Mouse (Mus musculus): ENCODE measurements at regions not wholly inside any gene's neighbourhood (a gene's known extent, or its start where the extent isn't known, plus 50 kb on each side); places are given as distances from the start of the nearest gene placed in this dataset.

DNA sequence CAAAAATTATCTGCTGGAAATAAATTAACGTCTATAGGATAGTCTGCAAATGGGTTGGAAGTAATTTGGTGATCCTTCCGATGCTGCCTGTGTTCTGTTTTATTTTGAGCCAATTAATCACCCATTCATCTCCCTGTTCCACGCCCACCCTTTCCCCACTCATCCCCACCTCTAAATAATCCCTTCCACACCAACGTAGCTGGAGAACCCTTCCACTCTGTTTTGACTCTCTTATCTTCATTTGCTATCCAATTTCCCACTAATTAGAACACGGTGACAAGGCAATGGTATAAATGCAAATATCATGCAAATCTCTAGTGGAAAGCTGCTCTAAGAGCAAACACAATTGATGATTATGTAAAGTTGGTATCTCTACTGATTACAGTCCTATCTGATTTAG, 399.3 kb upstream of the Tenm3 start:
- DNase-seq (ENCODE audit: low read depth, low spot score), result no peak

DNA sequence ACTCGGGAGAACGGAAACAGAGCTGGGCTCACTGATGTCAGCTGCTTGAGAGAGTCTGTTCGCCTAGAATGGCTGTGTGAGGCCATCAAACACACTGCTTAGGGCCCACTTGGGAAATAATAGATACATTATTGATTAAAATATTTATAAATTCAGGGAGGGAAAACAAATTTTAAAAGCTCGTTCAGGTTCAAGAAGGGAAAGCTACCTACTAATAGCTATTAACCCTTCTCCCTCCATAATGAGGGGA, 393.0 kb upstream of the Tenm3 start:
- no peak for DNase-seq (ENCODE audit: low read depth, low spot score)

DNA sequence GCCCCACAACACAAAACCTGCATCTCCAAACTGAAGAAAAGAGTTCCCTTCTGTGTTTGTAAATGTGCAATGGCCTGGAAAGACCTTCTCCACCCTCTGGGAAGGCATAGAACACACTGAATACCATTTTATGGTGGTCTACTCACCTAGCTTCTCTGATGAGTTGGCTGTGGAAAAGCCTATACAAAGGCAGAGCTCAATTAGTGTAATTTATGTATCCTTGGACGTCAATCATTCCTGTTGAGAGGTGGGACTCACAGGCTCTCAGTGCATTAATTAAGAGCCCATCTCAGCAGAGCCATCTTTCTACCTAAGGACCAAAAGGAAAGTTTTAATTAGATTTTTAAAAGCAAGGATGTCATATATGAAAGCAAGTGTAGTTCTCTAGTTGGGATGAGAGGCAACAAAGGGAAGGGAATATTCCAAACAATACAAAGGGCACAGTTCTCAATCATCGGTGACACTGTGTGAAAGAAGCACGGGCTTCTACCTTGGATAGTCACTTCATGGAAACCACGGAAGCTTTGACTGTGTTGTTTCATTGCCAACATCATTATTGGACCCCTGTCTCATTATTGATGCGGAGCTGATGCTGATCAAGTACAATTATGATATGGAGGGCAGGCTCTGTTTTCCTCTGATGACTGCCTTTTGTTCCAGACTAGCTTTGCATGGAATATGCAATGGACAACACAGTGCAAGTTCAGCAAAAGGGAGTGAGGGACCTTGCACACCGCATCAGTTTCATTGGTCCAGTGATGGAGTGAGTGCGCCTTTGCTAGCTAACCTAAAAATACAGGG, 392.5 kb upstream of the Tenm3 start:
- DNase-seq (ENCODE audit: low read depth, low spot score), result no peak

DNA sequence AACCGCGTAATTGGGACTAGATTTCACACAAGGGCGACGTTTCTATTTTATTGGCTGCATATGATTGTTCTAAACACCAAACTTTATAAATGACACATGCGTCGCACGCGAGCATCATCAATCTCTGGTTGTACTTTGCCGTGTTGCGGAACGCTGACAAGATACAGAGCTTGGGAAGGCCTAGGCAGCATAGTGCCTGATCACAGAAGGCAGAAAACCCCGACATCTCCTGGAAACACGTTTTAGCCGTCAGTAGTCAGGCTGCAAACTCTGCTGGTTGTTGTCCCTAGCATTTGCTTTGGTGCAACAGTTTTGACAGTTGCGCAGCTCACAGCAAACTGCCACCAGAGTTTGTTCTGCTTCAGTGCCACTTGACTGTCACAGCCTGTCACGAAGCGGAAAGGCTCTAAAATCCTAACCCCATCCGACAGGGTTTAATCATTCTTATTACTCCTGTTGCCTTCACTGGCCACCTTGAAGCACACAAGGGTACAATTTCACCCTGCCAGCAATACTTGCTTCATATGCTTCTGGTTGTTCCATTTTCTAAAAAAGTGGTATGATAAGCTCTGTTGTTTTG, 380.2 kb upstream of the Tenm3 start:
- DNase-seq (ENCODE audit: low read depth, low spot score), result no peak

DNA sequence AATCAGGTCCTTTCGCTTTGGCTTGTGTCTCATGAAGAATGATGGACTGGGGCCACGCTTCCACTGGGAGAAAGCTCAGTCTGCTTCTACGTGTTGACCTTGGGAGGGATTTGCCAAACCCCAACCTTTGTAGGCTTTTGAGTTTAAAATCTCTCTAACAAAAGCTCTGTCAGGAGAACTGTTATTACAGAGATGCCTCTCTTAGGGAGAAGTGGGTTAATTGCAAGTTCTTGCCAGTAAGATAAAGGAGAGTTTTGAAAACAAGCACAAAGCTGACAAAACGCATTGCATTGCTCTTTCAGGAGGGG, 351.5 kb upstream of the Tenm3 start:
- DNase-seq (ENCODE audit: low read depth, low spot score), result no peak

DNA sequence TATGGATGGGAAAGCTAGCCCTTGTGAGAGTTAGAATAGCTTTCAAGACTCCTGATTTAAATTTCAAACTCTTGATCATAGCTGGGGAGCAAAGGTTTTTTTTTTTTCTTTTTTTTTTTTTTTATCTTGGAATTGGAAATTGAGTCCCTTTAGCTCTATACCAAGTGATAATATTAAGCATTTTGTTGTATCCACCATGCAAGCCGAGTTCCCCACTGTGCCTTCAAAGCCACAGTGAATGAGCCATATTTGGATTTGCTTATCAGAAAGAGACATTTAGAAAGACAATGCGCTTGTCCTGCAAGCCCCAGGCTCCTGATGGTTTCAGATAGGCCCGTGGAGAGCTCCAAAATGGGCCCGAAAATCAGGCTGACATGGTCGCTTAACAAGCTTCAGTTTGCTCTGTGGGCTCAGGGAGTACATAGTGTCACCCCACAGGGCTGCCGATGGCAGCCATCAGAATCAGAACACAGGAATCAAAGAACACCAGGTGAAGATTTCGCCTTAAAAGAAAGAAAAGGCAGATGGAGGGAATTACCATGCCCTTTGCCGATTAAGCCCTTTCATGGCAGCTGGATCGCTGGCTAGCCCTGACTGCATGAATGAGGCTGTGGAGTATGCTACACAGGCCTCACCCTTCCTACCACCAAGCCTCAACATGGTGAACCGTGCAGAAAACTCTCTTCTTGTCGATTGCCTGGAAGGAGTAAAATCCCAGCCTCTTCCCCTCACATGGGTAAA, 351.0 kb upstream of the Tenm3 start:
- DNase-seq (ENCODE audit: low read depth, low spot score), result peak; percentile 75

DNA sequence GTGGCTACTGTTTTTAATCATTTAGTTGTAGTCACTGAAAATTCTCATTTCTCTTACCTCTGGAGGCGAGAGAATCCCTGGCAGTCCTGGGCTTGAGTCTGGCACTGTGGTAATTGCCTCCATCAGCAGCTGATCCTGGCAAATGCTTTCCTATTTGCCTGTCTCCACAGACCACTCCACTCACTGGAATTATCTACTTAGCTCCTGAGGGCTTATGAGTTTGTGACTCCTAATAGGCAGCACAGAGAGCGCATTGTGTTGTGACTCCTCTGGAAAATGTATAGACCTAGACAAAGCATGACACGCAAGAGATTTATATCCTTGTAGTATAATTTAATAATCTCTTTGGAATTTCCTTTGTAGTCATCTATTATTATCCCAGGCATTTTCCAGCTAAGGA, 343.1 kb upstream of the Tenm3 start:
- no peak for DNase-seq (ENCODE audit: low read depth, low spot score)

DNA sequence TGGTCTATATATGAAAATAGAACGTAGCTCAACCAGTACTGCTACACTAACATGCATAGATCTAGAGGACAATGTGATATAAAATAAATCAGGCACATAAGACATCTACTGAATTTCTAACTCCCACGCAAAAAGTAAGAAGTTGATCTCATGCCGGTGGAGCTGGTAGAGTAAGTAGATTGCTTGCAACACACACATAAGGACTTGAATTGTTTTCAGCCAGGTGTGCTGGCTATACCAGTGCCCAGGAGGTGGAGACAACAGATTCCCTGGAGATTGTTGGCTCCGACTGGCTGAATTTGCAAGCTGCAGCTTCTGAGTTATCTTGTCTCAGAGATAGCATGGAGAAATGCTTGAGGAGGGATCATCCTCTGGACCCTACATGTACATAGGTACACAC, 331.6 kb upstream of the Tenm3 start:
- peak; percentile 3 for DNase-seq (ENCODE audit: low read depth, low spot score)

DNA sequence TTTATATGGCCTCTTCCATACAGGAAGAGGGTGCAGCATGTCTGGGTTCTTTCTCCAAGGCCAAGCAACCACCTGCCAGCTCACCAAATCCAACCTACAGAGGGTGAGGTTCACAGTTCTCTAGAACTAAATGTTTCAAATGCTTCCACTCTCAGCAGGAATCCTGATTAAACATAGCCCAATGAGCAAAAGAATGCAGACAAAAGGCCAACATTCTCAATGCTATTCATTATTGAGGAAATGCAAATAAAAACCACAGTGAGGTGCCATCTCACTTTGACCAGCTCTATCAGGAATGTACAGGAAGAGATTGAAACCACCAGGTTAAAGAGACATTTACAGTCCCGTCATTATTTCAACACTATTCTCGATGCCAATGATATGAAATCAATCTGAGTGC, 331.2 kb upstream of the Tenm3 start:
- peak; percentile 76 for DNase-seq (ENCODE audit: low read depth, low spot score)

DNA sequence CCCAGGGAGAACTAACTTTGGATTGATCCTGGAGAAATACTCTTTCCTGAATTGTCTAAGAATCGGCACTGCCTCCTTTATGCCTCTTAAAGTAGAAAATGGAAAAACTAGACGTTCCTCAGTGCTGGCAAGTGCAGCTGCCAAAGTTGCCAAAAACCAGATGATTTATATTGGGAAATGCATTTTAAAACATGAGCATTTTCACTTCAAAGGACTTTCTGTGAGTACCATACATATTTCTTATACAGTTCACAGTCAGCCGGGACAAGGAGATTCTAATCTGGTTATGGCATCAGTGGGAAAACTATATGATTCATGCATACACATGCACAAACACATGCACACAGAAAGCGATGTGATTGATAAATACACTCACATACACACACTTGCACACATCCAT, 315.6 kb upstream of the Tenm3 start:
- DNase-seq (ENCODE audit: low read depth, low spot score), result no peak

DNA sequence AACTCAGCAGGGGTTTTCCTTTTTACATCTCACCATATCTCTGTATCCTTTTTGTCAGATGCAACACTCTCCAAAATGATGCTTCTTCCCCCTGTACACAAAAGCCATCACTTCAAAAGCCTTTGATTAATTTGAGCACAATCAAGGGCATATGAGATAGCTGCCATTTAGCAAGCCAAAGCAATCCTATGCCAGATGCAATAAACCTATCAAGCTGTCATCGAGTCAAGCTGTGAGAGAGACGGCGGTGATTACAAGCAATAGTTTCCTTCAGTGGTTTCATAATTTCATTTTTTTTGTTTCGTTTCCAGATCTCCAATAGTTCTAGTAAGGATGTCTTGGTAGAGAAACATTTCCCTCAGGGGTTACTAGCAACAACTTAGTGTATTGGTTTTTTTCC, 314.4 kb upstream of the Tenm3 start:
- no peak for DNase-seq (ENCODE audit: low read depth, low spot score)

DNA sequence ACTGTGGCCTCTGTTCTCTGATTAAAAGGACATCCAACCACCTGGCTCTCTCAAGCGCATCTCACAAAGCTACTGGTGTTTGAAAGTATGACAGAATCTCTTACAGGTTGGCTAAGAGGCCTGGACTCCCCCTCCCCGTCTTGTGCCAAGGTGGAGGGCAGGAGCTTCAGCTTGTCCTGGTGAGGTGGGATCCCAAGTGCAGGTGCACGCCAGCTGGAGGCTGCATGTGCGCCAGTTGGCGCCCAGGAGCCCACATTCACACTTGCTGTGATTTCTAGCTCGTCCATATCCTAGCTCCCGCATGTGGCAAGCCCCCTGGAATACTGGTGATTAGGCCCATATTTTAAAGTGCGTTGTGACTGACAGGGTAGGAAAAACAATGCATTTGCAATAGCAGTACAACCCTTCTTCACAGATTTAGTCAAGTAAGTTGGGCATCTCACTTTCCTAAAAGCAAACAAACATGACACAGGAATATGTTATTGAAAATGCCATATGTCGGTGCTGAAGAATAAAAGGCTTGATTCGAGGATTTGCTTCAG, 292.8 kb upstream of the Tenm3 start:
- DNase-seq (ENCODE audit: low read depth, low spot score), result no peak

DNA sequence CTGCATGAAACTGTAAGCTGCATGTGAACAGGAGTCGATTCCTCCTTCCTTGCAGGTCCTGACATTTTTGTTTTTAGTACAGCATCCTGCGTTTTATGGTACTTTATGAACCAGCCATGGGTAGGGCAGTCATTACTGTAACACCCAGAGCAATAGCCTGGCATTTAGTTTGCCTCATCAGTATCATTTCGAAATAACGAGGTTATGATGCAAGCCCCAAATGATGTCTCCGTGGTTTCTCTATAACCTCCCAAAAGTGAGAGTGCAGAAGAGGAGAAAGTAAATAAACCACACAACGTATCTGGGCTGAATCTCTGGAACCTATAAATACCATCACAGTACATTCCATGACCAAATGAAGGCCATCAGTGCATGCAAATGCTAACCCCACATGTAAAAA, 265.3 kb upstream of the Tenm3 start:
- no peak for DNase-seq (ENCODE audit: low read depth, low spot score)

DNA sequence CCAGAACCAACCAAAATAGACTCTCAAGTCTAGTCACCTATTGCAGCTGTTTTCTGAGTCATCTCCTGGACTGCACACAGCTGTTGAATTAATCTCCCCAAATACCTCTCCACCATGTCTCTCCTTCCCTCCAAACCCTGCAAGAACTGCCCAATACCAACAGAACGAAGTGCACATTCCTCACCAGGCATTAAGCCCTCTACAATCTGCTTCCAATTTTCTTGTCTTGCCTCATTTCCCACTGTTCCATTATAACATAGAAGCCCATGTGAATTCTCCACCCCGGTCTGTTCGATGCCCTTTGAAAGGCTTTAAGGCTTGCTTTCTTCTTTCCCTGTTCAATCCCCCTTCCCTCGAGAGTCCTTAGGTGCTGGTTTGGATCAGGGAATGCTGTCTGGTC, 264.9 kb upstream of the Tenm3 start:
- DNase-seq (ENCODE audit: low read depth, low spot score), result no peak

DNA sequence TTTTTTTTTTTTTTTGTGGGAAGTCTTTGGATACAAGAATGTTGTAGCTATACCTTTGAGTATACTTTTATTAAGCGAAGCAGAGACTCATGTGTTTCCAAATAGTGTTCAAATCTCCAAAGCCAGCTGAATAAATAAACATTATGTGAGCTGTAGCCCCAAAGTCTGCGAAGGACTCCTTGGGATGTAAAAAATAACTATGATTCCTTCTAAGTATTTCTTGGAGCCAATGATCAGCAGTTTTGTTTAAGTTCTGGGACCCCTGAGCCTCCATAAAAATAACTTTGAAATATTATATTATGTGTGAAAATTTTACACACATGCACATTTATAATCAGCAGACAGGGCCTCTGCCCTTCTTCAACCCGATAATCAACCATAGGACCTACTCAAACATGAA, 262.8 kb upstream of the Tenm3 start:
- DNase-seq (ENCODE audit: low read depth, low spot score), result no peak

DNA sequence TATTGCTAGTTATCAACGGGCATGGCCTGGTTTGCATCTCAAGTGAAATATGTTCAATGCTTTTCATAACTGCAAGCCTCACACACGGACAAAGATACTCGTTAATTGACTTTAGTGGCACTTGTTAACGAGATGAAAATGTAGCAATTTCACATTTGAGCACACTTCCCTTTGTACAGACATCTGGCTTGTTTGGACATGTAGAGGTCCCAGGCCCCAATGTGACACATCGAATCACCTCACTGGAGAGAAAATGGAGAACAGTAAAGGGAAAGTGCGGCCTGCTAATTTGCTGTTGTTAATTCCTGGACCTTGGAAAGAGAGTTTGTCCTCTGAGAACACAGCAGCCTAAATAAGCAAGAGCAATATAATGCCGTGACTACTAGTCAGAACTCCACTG, 257.4 kb upstream of the Tenm3 start:
- no peak for DNase-seq (ENCODE audit: low read depth, low spot score)

DNA sequence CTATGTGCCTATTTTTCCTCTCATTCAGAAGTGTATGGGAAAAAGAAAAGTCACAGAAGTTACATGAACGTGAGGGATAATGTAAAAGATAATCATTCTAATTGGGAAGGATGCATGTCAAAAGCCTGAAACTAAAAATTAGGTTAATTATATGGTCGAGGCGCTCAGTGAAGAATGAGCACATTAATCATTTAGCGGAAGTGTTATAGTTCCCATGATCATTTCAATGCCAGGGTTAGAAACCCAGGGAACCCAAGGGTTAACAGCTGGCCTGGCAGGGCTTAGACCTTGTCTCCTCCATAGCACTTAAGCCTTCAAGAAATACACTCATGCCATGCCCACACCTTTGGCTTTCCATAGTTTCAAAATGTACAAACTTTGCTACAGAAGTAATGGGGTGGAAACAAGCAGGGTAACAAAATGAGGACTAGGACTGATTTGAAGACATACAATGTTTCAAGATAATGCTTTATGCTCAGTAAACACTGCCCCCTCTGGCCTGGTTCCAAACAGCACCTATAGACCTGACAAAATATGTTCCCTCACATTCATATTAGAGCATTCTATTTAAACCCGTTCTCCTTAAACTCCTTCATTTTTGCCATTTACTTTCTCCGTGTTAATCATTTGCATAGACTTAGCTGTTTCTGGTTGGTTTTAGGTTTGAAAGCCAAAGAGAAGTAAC, 240.6 kb upstream of the Tenm3 start:
- DNase-seq (ENCODE audit: low read depth, low spot score), result no peak

DNA sequence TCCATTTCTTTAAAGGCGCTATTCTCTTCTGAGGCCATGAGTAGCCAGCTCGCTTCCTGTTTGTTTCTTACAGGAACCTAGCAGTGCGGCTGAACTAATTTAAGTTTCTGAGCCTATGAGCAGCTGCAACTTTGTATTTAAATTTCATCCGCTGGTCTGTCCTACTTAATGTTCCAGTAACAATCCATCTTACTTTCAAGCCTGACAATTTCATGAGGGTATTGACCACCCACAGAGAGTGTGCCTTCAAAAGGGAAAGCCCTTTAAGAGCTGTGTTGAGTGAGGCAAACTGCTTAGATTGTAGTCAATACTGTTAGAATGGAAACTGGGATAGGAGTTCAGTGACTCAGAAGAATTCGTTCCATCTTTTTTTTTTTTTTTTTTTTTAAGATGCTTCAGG, 225.7 kb upstream of the Tenm3 start:
- no peak for DNase-seq (ENCODE audit: low read depth, low spot score)

DNA sequence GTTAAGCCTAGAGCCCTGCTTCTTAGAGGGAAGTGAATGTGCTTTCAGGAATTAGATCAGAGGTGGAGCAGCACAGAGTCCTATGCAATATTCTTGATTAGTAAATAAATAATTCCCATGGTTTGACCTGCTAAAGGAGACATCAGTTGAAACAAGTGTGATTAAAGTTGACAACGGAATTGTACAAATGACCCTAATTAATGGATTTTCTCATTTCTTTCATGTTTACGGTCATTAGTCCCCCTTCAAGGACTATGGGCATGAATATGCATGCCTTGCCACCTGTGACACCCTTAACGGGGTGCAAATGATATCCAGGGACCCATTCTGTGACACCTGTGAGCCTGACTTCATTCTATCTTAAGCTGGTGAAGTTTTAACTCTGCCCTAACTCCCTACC, 219.5 kb upstream of the Tenm3 start:
- DNase-seq (ENCODE audit: low read depth, low spot score), result no peak

DNA sequence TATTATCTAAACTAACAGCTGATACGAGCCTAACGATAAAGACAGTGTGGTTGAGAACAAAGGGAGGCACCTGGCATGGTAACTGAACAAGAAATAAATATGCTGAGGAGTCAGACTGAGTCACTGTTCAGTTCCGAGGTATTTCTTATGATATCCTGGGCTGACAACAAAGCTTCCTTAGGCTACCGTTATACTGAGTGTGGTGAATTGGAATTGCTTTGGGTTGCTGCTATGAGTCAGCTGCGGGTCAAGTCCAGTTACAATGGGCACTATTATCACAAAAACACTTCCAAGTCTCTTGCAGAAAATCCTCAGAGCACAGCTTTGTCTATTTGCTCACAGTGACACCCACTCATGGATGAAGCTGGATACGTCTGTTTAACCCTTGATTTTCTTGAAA, 199.5 kb upstream of the Tenm3 start:
- no peak for DNase-seq (ENCODE audit: low read depth, low spot score)

DNA sequence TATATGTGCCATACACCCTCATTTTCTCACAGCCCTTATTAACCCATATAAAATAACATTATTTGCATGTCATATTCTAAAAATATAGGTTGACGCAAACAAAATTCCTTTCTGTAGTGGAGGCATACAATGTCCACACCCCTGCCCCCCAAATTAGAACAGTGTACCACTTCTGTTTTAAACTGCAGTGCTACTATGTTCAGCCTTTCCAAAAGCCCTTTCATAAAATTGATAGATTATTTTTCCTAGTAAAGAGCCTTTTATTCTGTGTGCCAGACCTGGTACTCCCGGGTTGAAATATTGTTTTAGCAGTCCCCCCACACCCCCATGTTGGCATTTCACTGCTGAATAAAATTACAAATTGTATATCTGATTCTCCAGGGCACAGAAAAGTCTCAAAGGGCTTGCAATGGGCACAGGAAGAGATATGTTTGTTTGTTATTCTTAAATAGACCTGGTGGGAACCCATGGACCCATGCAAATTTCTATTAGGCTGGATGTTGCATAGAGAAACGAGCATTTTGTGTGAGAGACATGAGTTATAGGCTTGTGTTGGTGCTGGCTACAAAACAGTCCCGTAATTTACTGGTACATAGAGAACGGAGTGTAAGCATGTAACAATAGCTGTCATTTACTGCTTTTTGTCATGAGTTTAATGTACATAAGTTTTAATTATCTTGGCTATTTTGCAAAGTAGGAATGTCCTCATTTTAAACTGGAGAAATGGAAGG, 192.4 kb upstream of the Tenm3 start:
- DNase-seq (ENCODE audit: low read depth, low spot score), result no peak

DNA sequence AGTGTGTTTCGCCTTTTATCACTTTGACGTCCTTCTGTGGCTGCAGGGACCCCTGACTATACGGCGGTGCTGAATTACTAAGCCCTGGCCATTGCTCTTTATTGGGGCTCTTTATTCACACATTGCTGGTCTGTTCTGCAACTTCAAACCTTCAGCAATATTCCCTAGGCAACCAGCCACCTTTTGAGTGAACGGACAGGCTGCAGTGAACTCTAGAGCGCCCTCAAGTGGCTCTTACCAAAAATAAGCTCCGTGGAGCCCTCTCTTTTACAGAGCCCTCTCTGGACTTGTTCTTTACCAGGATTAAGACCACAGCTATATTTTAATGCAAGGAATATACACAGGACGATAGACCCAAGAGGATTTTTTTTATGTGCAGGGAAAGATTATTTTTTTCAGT, 191.8 kb upstream of the Tenm3 start:
- DNase-seq (ENCODE audit: low read depth, low spot score), result peak; percentile 74

Data from R1 (cell line).